In the genomic region with DNA sequence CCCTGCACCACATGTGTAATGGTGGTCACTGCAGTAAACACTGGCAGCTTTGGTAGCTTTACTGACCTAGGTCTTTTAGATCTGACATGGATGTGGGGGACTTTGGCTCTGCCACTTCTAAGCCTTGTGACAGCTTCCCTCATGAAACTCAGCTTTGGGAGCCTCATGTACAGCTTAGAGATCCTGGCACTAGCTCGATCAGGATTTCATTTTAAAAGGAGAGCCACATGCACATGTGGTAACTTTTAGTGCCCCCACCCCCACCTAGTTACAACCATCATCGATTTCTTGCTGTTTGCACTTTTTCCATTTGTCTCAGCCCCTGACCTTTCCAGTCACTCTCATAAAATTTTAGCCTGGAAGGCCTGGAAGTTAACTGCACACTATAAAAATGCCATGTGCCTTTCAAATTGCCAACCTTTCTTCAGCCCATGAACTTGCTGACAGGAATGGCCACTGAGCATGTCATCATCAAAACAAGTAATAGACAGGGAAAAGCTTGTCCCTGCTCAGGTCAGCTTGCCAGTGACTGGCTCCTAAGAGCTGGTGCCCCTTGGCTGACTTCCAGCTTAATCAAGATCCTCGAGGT, we compare ENCODE assay signal across 29 mouse cellular contexts.
A peak's percentile ranks its signal among the peaks of the same experiment; 100 is the strongest.
DNase-seq lines count a peak whose midpoint lies in the region; ATAC-seq and TF ChIP-seq lines count a peak whose summit lies in the region.
"Had no signal": no experiment of that assay in that cellular context is flagged by ENCODE, and none has a peak within 500 bp of the region (broad histone marks: within the 10 kb centered on the region; RNA-seq: fewer than 3 reads in every experiment).

No protein-coding gene starts in this region.

- peaks cover 10% of the 10 kb centered on the region for H3K36me3 ChIP-seq in forebrain, embryonic 12.5 days (replicated peaks)
- no peaks in the 10 kb centered on the region for H3K36me3 ChIP-seq in forebrain, postnatal 0 days (ENCODE audit: insufficient read depth)
- no peaks in the 10 kb centered on the region for H3K36me3 ChIP-seq in liver, postnatal 0 days (replicated peaks; ENCODE audit: insufficient read depth, low read length)
- H3K36me3 ChIP-seq in embryonic facial prominence, embryonic 15.5 days, result no peaks in the 10 kb centered on the region
- H3K36me3 ChIP-seq in limb, embryonic 12.5 days, result no peaks in the 10 kb centered on the region
- H3K36me3 ChIP-seq in stomach, postnatal 0 days (ENCODE audit: control insufficient read depth, insufficient read depth, low read length), result no peaks in the 10 kb centered on the region
- H3K36me3 ChIP-seq: embryonic facial prominence, embryonic 12.5 days; G1E; heart, embryonic 12.5 days; liver, embryonic 15.5 days; lung, embryonic 15.5 days; neural tube, embryonic 15.5 days had no signal

- no peak for TF ChIP-seq CTCF in forebrain, postnatal 0 days (IDR thresholded peaks at IDR 0.05; ENCODE audit: low read depth)
- no peak for TF ChIP-seq CTCF in liver, postnatal 0 days (IDR thresholded peaks at IDR 0.05; ENCODE audit: low read depth)
- TF ChIP-seq CTCF in stomach, postnatal 0 days (IDR thresholded peaks at IDR 0.05; ENCODE audit: low read depth), result no peak

- no peak for ATAC-seq in forebrain, embryonic 12.5 days (ENCODE audit: low FRiP score)
- ATAC-seq in forebrain, postnatal 0 days, result no peak
- peak; percentile 43; the same call in 1 of the 2 replicates for ATAC-seq in liver, postnatal 0 days
- ATAC-seq in embryonic facial prominence, embryonic 15.5 days (ENCODE audit: insufficient number of reproducible peaks, low FRiP score, low TSS enrichment, low read depth), result 0 out of 2 replicates have a peak, but pooled peaks have one; percentile 15
- ATAC-seq in limb, embryonic 12.5 days (ENCODE audit: insufficient number of reproducible peaks, insufficient read depth, low FRiP score, low TSS enrichment, low read depth), result 0 out of 2 replicates have a peak, but pooled peaks have one; percentile 49
- ATAC-seq in stomach, postnatal 0 days (ENCODE audit: low FRiP score, low TSS enrichment), result no peak
- ATAC-seq: forebrain, embryonic 14.5 days had no signal

- no peak for TF ChIP-seq EP300 in liver, postnatal 0 days (IDR thresholded peaks at IDR 0.05; ENCODE audit: low read depth)
- no peak for TF ChIP-seq EP300 in stomach, postnatal 0 days (optimal IDR thresholded peaks at IDR 0.05)

- H3K27ac ChIP-seq in forebrain, embryonic 12.5 days, result 0 out of 2 replicates have a peak overlapping the region, but pooled peaks have one; percentile 25
- no peak overlapping the region for H3K27ac ChIP-seq in forebrain, postnatal 0 days (ENCODE audit: low read depth, low read length)
- no peak overlapping the region for H3K27ac ChIP-seq in liver, postnatal 0 days (ENCODE audit: low read depth)
- peak overlapping the region; percentile 1; the same call in 1 of the 2 replicates for H3K27ac ChIP-seq in embryonic facial prominence, embryonic 15.5 days (replicated peaks)
- H3K27ac ChIP-seq in limb, embryonic 12.5 days, result peak overlapping the region; percentile 60
- H3K27ac ChIP-seq in stomach, postnatal 0 days (replicated peaks), result no peak overlapping the region
- H3K27ac ChIP-seq: embryonic facial prominence, embryonic 12.5 days; heart, adult 2 months; hindbrain, embryonic 13.5 days; kidney, postnatal 0 days; liver, embryonic 15.5 days; lung, embryonic 15.5 days; midbrain, embryonic 12.5 days; neural tube, embryonic 15.5 days had no signal

- no peak overlapping the region for H3K9ac ChIP-seq in forebrain, embryonic 12.5 days
- no peak overlapping the region for H3K9ac ChIP-seq in forebrain, postnatal 0 days
- no peak overlapping the region for H3K9ac ChIP-seq in liver, postnatal 0 days (replicated peaks)
- H3K9ac ChIP-seq in embryonic facial prominence, embryonic 15.5 days, result no peak overlapping the region
- no peak overlapping the region for H3K9ac ChIP-seq in limb, embryonic 12.5 days (replicated peaks)
- no peak overlapping the region for H3K9ac ChIP-seq in stomach, postnatal 0 days (ENCODE audit: low read length)
- H3K9ac ChIP-seq: embryonic facial prominence, embryonic 12.5 days; heart, embryonic 12.5 days; hindbrain, embryonic 13.5 days; liver, embryonic 15.5 days; lung, embryonic 15.5 days; midbrain, embryonic 12.5 days; neural tube, embryonic 15.5 days had no signal

- H3K4me1 ChIP-seq in forebrain, embryonic 12.5 days, result peaks cover 40% of the 10 kb centered on the region
- H3K4me1 ChIP-seq in forebrain, postnatal 0 days (ENCODE audit: insufficient read depth), result no peaks in the 10 kb centered on the region
- no peaks in the 10 kb centered on the region for H3K4me1 ChIP-seq in liver, postnatal 0 days (ENCODE audit: insufficient read depth)
- H3K4me1 ChIP-seq in embryonic facial prominence, embryonic 15.5 days, result peaks cover 12% of the 10 kb centered on the region
- H3K4me1 ChIP-seq in limb, embryonic 12.5 days (replicated peaks), result peaks cover 40% of the 10 kb centered on the region
- no peaks in the 10 kb centered on the region for H3K4me1 ChIP-seq in stomach, postnatal 0 days (replicated peaks; ENCODE audit: control insufficient read depth, insufficient read depth)
- H3K4me1 ChIP-seq: lung, embryonic 15.5 days had no signal

- no peak overlapping the region for H3K4me3 ChIP-seq in forebrain, embryonic 12.5 days (replicated peaks)
- no peak overlapping the region for H3K4me3 ChIP-seq in forebrain, postnatal 0 days (ENCODE audit: low read depth, low read length)
- H3K4me3 ChIP-seq in liver, postnatal 0 days (ENCODE audit: low read depth, low read length), result no peak overlapping the region
- no peak overlapping the region for H3K4me3 ChIP-seq in embryonic facial prominence, embryonic 15.5 days (replicated peaks)
- no peak overlapping the region for H3K4me3 ChIP-seq in limb, embryonic 12.5 days (replicated peaks)
- no peak overlapping the region for H3K4me3 ChIP-seq in stomach, postnatal 0 days (ENCODE audit: low read depth, low read length)
- H3K4me3 ChIP-seq: embryonic facial prominence, embryonic 12.5 days; heart, adult 2 months; heart, embryonic 12.5 days; hindbrain, embryonic 13.5 days; liver, embryonic 15.5 days; lung, embryonic 15.5 days; midbrain, embryonic 12.5 days; neural tube, embryonic 15.5 days had no signal

- H3K27me3 ChIP-seq in forebrain, embryonic 12.5 days, result no peaks in the 10 kb centered on the region
- H3K27me3 ChIP-seq in forebrain, postnatal 0 days (ENCODE audit: insufficient read depth, low read length), result no peaks in the 10 kb centered on the region
- H3K27me3 ChIP-seq in liver, postnatal 0 days (ENCODE audit: insufficient read depth, low read length), result no peaks in the 10 kb centered on the region
- H3K27me3 ChIP-seq in embryonic facial prominence, embryonic 15.5 days, result no peaks in the 10 kb centered on the region
- H3K27me3 ChIP-seq in limb, embryonic 12.5 days, result peaks cover 6% of the 10 kb centered on the region; the same call in 1 of the 2 replicates
- H3K27me3 ChIP-seq in stomach, postnatal 0 days (ENCODE audit: control insufficient read depth, insufficient read depth, low read length), result no peaks in the 10 kb centered on the region
- H3K27me3 ChIP-seq: embryonic facial prominence, embryonic 12.5 days; heart, embryonic 12.5 days; hindbrain, embryonic 13.5 days; liver, embryonic 15.5 days; lung, embryonic 15.5 days; midbrain, embryonic 12.5 days; neural tube, embryonic 15.5 days had no signal

- DNase-seq in forebrain, postnatal 0 days, result no peak
- DNase-seq in liver, postnatal 0 days, result peak; percentile 15
- DNase-seq in liver, result no peak
- DNase-seq in layer of hippocampus, adult 9-10 months (ENCODE audit: low spot score), result no peak
- DNase-seq in stomach, postnatal 0 days (ENCODE audit: low spot score), result no peak
- DNase-seq: adrenal gland, adult 8-10 months; cerebellum, adult 2 months; cerebellum, postnatal 14 days; gastrocnemius, postnatal 25 days; heart, adult 2 months; heart, postnatal 4 days; kidney, adult 8-10 months; layer of hippocampus, adult 9-11 months; lung, postnatal 36 days; retina, postnatal 1 day; right cerebral cortex, postnatal 14 days had no signal

- no peaks in the 10 kb centered on the region for H3K9me3 ChIP-seq in forebrain, embryonic 12.5 days
- H3K9me3 ChIP-seq in forebrain, postnatal 0 days (ENCODE audit: low read length), result no peaks in the 10 kb centered on the region
- no peaks in the 10 kb centered on the region for H3K9me3 ChIP-seq in liver, postnatal 0 days (ENCODE audit: low read length)
- no peaks in the 10 kb centered on the region for H3K9me3 ChIP-seq in embryonic facial prominence, embryonic 15.5 days (replicated peaks)
- no peaks in the 10 kb centered on the region for H3K9me3 ChIP-seq in limb, embryonic 12.5 days
- H3K9me3 ChIP-seq in stomach, postnatal 0 days (ENCODE audit: control insufficient read depth, low read length), result no peaks in the 10 kb centered on the region
- H3K9me3 ChIP-seq: embryonic facial prominence, embryonic 12.5 days; G1E; heart, embryonic 12.5 days; hindbrain, embryonic 13.5 days; liver, embryonic 15.5 days; lung, embryonic 15.5 days; midbrain, embryonic 12.5 days; neural tube, embryonic 15.5 days had no signal

- H3K4me2 ChIP-seq in forebrain, embryonic 12.5 days, result no peak overlapping the region
- no peak overlapping the region for H3K4me2 ChIP-seq in forebrain, postnatal 0 days (ENCODE audit: low read depth)
- no peak overlapping the region for H3K4me2 ChIP-seq in liver, postnatal 0 days (ENCODE audit: low read depth, low read length)
- H3K4me2 ChIP-seq in embryonic facial prominence, embryonic 15.5 days (replicated peaks), result no peak overlapping the region
- 0 out of 2 replicates have a peak overlapping the region, but pooled peaks have one; percentile 13 for H3K4me2 ChIP-seq in limb, embryonic 12.5 days
- no peak overlapping the region for H3K4me2 ChIP-seq in stomach, postnatal 0 days (replicated peaks; ENCODE audit: low read depth)
- H3K4me2 ChIP-seq: embryonic facial prominence, embryonic 12.5 days; heart, embryonic 12.5 days; hindbrain, embryonic 13.5 days; liver, embryonic 15.5 days; lung, embryonic 15.5 days; midbrain, embryonic 12.5 days; neural tube, embryonic 15.5 days had no signal

- 67% methylated on average over 3 of the region's 3 CpGs for WGBS in forebrain, embryonic 12.5 days
- WGBS in forebrain, postnatal 0 days, result 46% methylated on average over 3 of the region's 3 CpGs
- WGBS in liver, postnatal 0 days (ENCODE audit: insufficient replicate concordance), result 41% methylated on average over 3 of the region's 3 CpGs
- WGBS in embryonic facial prominence, embryonic 15.5 days, result 35% methylated on average over 3 of the region's 3 CpGs
- WGBS in limb, embryonic 12.5 days, result 14% methylated on average over 3 of the region's 3 CpGs
- WGBS in stomach, postnatal 0 days, result 46% methylated on average over 3 of the region's 3 CpGs

Comparison
In these comparisons a context has a peak if more than half of its experiments do, and no peak if none do; other contexts are left out.
1. H3K27ac ChIP-seq: peak in forebrain, embryonic 12.5 days (single experiment), embryonic facial prominence, embryonic 15.5 days (single experiment) and limb, embryonic 12.5 days (single experiment); none in forebrain, postnatal 0 days (single experiment), liver, postnatal 0 days (single experiment) and stomach, postnatal 0 days (single experiment).
2. ATAC-seq: peak in liver, postnatal 0 days (single experiment), embryonic facial prominence, embryonic 15.5 days (single experiment) and limb, embryonic 12.5 days (single experiment); none in forebrain, embryonic 12.5 days (single experiment), forebrain, postnatal 0 days (single experiment) and stomach, postnatal 0 days (single experiment).